Mouse (Mus musculus) limb, embryonic 15.5 days (tissue): ENCODE measurements around the gene Ank3. TPM values are rescaled to one million over a fixed set of nuclear protein-coding genes. Genes with fewer than 3 reads are reported as not detected.
A peak's percentile ranks its signal among the peaks of the same experiment; 100 is the strongest.

Experiments
- ATAC-seq: fragments of 200-750 bp; cut with Nextera tagmentation; 2 replicates; pipeline ENCODE4 v1.8.0; 2017; ENCODE audit warnings: low read depth, moderate TSS enrichment; ENCODE audit not compliant: insufficient number of reproducible peaks, low FRiP score, low TSS enrichment
- H3K27ac ChIP-seq: fragments of 300-500 bp; sonication (generic); 2 replicates; pipeline ENCODE4 v1.5.1; 2015; ENCODE audit warnings: moderate library complexity, mild to moderate bottlenecking, inconsistent platforms
- H3K27me3 ChIP-seq: fragments of 300-500 bp; sonication (generic); 2 replicates; pipeline ENCODE4 v1.6.1; 2015; ENCODE audit warnings: inconsistent platforms
- H3K36me3 ChIP-seq: fragments of 300-500 bp; sonication (generic); 2 replicates; pipeline ENCODE4 v1.6.1; 2015; ENCODE audit warnings: inconsistent platforms
- H3K4me1 ChIP-seq: fragments of 300-500 bp; sonication (generic); 2 replicates; pipeline ENCODE4 v1.6.1; 2015; ENCODE audit warnings: inconsistent platforms
- H3K4me2 ChIP-seq: fragments of 300-500 bp; sonication (generic); 2 replicates; pipeline ENCODE4 v1.6.1; 2015; ENCODE audit warnings: mild to moderate bottlenecking, inconsistent platforms
- H3K4me3 ChIP-seq: fragments of 300-500 bp; sonication (generic); 2 replicates; pipeline ENCODE4 v1.5.1; 2015; ENCODE audit warnings: mild to moderate bottlenecking, inconsistent platforms
- H3K9ac ChIP-seq: fragments of 300-500 bp; sonication (generic); 2 replicates; pipeline ENCODE4 v1.6.1; 2015; ENCODE audit warnings: inconsistent platforms
- H3K9me3 ChIP-seq: fragments of 300-500 bp; sonication (generic); 2 replicates; pipeline ENCODE4 v1.6.1; 2016; ENCODE audit warnings: inconsistent platforms
- WGBS: fragments of 180-500 bp; shearing (Covaris S2); methylation state at CpG from one replicate; pipeline ENCODE4 v1.1.7; 2015; 5-methylcytosine and 5-hydroxymethylcytosine counted together
- polyA plus RNA-seq: library from polyadenylated mRNA; unstranded; fragments of >200 nt; fragmentation: Nextera tagmentation; extraction: Ambion mirVana; gene quantifications from 2 replicates; pipeline ENCODE4 v1.2.1, GENCODE M21; 2015

Gene Ank3
- polyA plus RNA-seq, 1 experiment from 2014 or later: 29.1 TPM

- H3K27me3 ChIP-seq: no peaks in the 10 kb centered on the region
- ATAC-seq: no peak
- H3K4me3 ChIP-seq: no peak overlapping the region
- no peak overlapping the region for H3K9ac ChIP-seq
- H3K36me3 ChIP-seq: no peaks in the 10 kb centered on the region
- H3K4me1 ChIP-seq: peaks cover 10% of the 10 kb centered on the region
- no peak overlapping the region for H3K4me2 ChIP-seq
- 88% methylated on average over 2 of the region's 2 CpGs for WGBS
- H3K27ac ChIP-seq: no peak overlapping the region
- H3K9me3 ChIP-seq: no peaks in the 10 kb centered on the region
These were observed 183.0 kb downstream of the Ank3 start for GRCm38 (mm10) chr10:69581525-69581924.

- 19% methylated on average over 11 of the region's 11 CpGs for WGBS
- Histone ChIP-seq H3K4me2 (no peak overlapping the region), H3K36me3 (no peaks in the 10 kb centered on the region)
These were observed 185.4 kb downstream of the Ank3 start for GRCm38 (mm10) chr10:69583874-69584481.

GRCm38 (mm10) chr10:69584566-69584965 lies 186.0 kb downstream of the Ank3 start:
- no peaks in the 10 kb centered on the region for H3K36me3 ChIP-seq
- H3K9ac ChIP-seq: no peak overlapping the region
- H3K4me2 ChIP-seq: no peak overlapping the region
- H3K4me1 ChIP-seq: peaks cover 6% of the 10 kb centered on the region
- H3K27me3 ChIP-seq: no peaks in the 10 kb centered on the region
- H3K27ac ChIP-seq: no peak overlapping the region
- WGBS: 75% methylated on average over 5 of the region's 5 CpGs
- H3K9me3 ChIP-seq: no peaks in the 10 kb centered on the region
- ATAC-seq: no peak
- H3K4me3 ChIP-seq: no peak overlapping the region

More at GRCm38 (mm10) chr10:69583874-69584481, 185.4 kb downstream of the Ank3 start:
- peak; percentile 67; the same call in 1 of the 2 replicates for ATAC-seq
- Histone ChIP-seq H3K27ac (0 out of 2 replicates have a peak overlapping the region, but pooled peaks have one; percentile 0), H3K4me3 (no peak overlapping the region), H3K9ac (no peak overlapping the region), H3K9me3 (no peaks in the 10 kb centered on the region), H3K4me1 (peaks cover 6% of the 10 kb centered on the region), H3K27me3 (no peaks in the 10 kb centered on the region)

GRCm38 (mm10) chr10:69585271-69585670 lies 186.7 kb downstream of the Ank3 start:
- WGBS: 86% methylated on average over 3 of the region's 3 CpGs
- Histone ChIP-seq H3K4me2 (no peak overlapping the region), H3K4me1 (peaks cover 6% of the 10 kb centered on the region), H3K9ac (no peak overlapping the region), H3K27ac (no peak overlapping the region), H3K4me3 (no peak overlapping the region), H3K9me3 (no peaks in the 10 kb centered on the region), H3K27me3 (no peaks in the 10 kb centered on the region), H3K36me3 (no peaks in the 10 kb centered on the region)
- ATAC-seq: no peak

- Histone ChIP-seq H3K36me3 (0 out of 2 replicates have a peak, but pooled peaks cover 3% of the 10 kb centered on the region), H3K4me3 (no peak overlapping the region), H3K9ac (no peak overlapping the region), H3K27me3 (no peaks in the 10 kb centered on the region), H3K4me2 (no peak overlapping the region), H3K27ac (no peak overlapping the region), H3K4me1 (peaks cover 3% of the 10 kb centered on the region; the same call in 1 of the 2 replicates), H3K9me3 (no peaks in the 10 kb centered on the region)
- ATAC-seq: 0 out of 2 replicates have a peak, but pooled peaks have one; percentile 35
- WGBS: 50% methylated on average over 15 of the region's 15 CpGs
These were observed 195.9 kb downstream of the Ank3 start for GRCm38 (mm10) chr10:69594186-69595131.

GRCm38 (mm10) chr10:69595487-69595886 lies 196.9 kb downstream of the Ank3 start:
- H3K4me2 ChIP-seq: no peak overlapping the region
- 81% methylated on average over 5 of the region's 5 CpGs for WGBS
- H3K9ac ChIP-seq: no peak overlapping the region
- H3K27ac ChIP-seq: no peak overlapping the region
- H3K4me3 ChIP-seq: no peak overlapping the region
- no peaks in the 10 kb centered on the region for H3K27me3 ChIP-seq
- peaks cover 3% of the 10 kb centered on the region; the same call in 1 of the 2 replicates for H3K4me1 ChIP-seq
- 0 out of 2 replicates have a peak, but pooled peaks cover 3% of the 10 kb centered on the region for H3K36me3 ChIP-seq
- no peak for ATAC-seq
- H3K9me3 ChIP-seq: no peaks in the 10 kb centered on the region

GRCm38 (mm10) chr10:69601471-69601870 lies 202.9 kb downstream of the Ank3 start:
- Histone ChIP-seq H3K27me3 (no peaks in the 10 kb centered on the region), H3K9ac (no peak overlapping the region), H3K9me3 (no peaks in the 10 kb centered on the region), H3K4me3 (no peak overlapping the region), H3K4me1 (no peaks in the 10 kb centered on the region), H3K36me3 (0 out of 2 replicates have a peak, but pooled peaks cover 3% of the 10 kb centered on the region), H3K4me2 (no peak overlapping the region), H3K27ac (no peak overlapping the region)
- ATAC-seq: no peak
- 89% methylated on average over 3 of the region's 3 CpGs for WGBS

GRCm38 (mm10) chr10:69602711-69603110 lies 204.1 kb downstream of the Ank3 start:
- H3K4me3 ChIP-seq: no peak overlapping the region
- H3K9ac ChIP-seq: no peak overlapping the region
- no peaks in the 10 kb centered on the region for H3K36me3 ChIP-seq
- H3K27me3 ChIP-seq: no peaks in the 10 kb centered on the region
- no peak overlapping the region for H3K27ac ChIP-seq
- no peak for ATAC-seq
- H3K4me2 ChIP-seq: no peak overlapping the region
- 86% methylated on average over 1 of the region's 1 CpGs for WGBS
- H3K4me1 ChIP-seq: no peaks in the 10 kb centered on the region
- no peaks in the 10 kb centered on the region for H3K9me3 ChIP-seq

- H3K9ac ChIP-seq: no peak overlapping the region
- ATAC-seq: no peak
- H3K27ac ChIP-seq: no peak overlapping the region
- no peaks in the 10 kb centered on the region for H3K36me3 ChIP-seq
- H3K27me3 ChIP-seq: no peaks in the 10 kb centered on the region
- no peaks in the 10 kb centered on the region for H3K4me1 ChIP-seq
- no peak overlapping the region for H3K4me2 ChIP-seq
- WGBS: 70% methylated on average over 6 of the region's 6 CpGs
- H3K4me3 ChIP-seq: no peak overlapping the region
- no peaks in the 10 kb centered on the region for H3K9me3 ChIP-seq
These were observed 206.0 kb downstream of the Ank3 start for GRCm38 (mm10) chr10:69604609-69605008.

GRCm38 (mm10) chr10:69605211-69605610 lies 206.6 kb downstream of the Ank3 start:
- Histone ChIP-seq H3K9me3 (no peaks in the 10 kb centered on the region), H3K36me3 (no peaks in the 10 kb centered on the region), H3K27me3 (no peaks in the 10 kb centered on the region), H3K9ac (no peak overlapping the region), H3K4me1 (no peaks in the 10 kb centered on the region), H3K4me2 (no peak overlapping the region), H3K27ac (no peak overlapping the region), H3K4me3 (no peak overlapping the region)
- no peak for ATAC-seq
- WGBS: 62% methylated on average over 12 of the region's 12 CpGs

GRCm38 (mm10) chr10:69607611-69608119 lies 209.1 kb downstream of the Ank3 start:
- no peaks in the 10 kb centered on the region for H3K36me3 ChIP-seq
- no peak overlapping the region for H3K27ac ChIP-seq
- H3K4me1 ChIP-seq: peaks cover 12% of the 10 kb centered on the region
- no peak overlapping the region for H3K4me2 ChIP-seq
- 69% methylated on average over 14 of the region's 14 CpGs for WGBS
- no peak for ATAC-seq
- H3K9ac ChIP-seq: no peak overlapping the region
- H3K4me3 ChIP-seq: no peak overlapping the region
- no peaks in the 10 kb centered on the region for H3K27me3 ChIP-seq
- H3K9me3 ChIP-seq: no peaks in the 10 kb centered on the region

- no peak overlapping the region for H3K9ac ChIP-seq
- H3K27me3 ChIP-seq: no peaks in the 10 kb centered on the region
- 0 out of 2 replicates have a peak overlapping the region, but pooled peaks have one; percentile 14 for H3K4me2 ChIP-seq
- H3K4me3 ChIP-seq: no peak overlapping the region
- H3K9me3 ChIP-seq: no peaks in the 10 kb centered on the region
- 0 out of 2 replicates have a peak overlapping the region, but pooled peaks have one; percentile 68 for H3K27ac ChIP-seq
- ATAC-seq: no peak
- 49% methylated on average over 3 of the region's 3 CpGs for WGBS
- H3K4me1 ChIP-seq: peaks cover 12% of the 10 kb centered on the region
- H3K36me3 ChIP-seq: no peaks in the 10 kb centered on the region
These were observed 212.7 kb downstream of the Ank3 start for GRCm38 (mm10) chr10:69611314-69611713.
